Mouse (Mus musculus) embryonic facial prominence, embryonic 12.5 days (tissue): ENCODE measurements around the gene Olfr466. TPM values are rescaled to one million over a fixed set of nuclear protein-coding genes. Genes with fewer than 3 reads are reported as not detected.

Source experiments
- ATAC-seq: fragments of 200-750 bp; cut with Nextera tagmentation; 2 replicates; pipeline ENCODE4 v1.8.0; 2017; ENCODE audit not compliant: insufficient number of reproducible peaks, insufficient read depth, low FRiP score, low TSS enrichment
- H3K27ac ChIP-seq: fragments of 300-500 bp; sonication (generic); 2 replicates; pipeline ENCODE4 v1.5.1; 2016; ENCODE audit warnings: mild to moderate bottlenecking
- H3K27me3 ChIP-seq: fragments of 300-500 bp; sonication (generic); 2 replicates; pipeline ENCODE4 v1.6.1; 2016; ENCODE audit warnings: mild to moderate bottlenecking, moderate library complexity
- H3K36me3 ChIP-seq: fragments of 300-500 bp; sonication (generic); 2 replicates; pipeline ENCODE4 v1.6.1; 2016; ENCODE audit warnings: mild to moderate bottlenecking
- H3K4me1 ChIP-seq: fragments of 300-500 bp; sonication (generic); 2 replicates; pipeline ENCODE4 v1.6.1; 2016
- H3K4me2 ChIP-seq: fragments of 300-500 bp; sonication (generic); replicated peaks from 2 replicates; pipeline ENCODE4 v1.6.1; 2016; ENCODE audit warnings: mild to moderate bottlenecking, moderate library complexity
- H3K4me3 ChIP-seq: fragments of 300-500 bp; sonication (generic); 2 replicates; pipeline ENCODE4 v1.5.1; 2016; ENCODE audit warnings: mild to moderate bottlenecking
- H3K9ac ChIP-seq: fragments of 300-500 bp; sonication (generic); 2 replicates; pipeline ENCODE4 v1.6.1; 2016; ENCODE audit warnings: mild to moderate bottlenecking, moderate library complexity
- H3K9me3 ChIP-seq: fragments of 300-500 bp; sonication (generic); 2 replicates; pipeline ENCODE4 v1.6.1; 2016; ENCODE audit warnings: mild to moderate bottlenecking, moderate library complexity
- WGBS: fragments of 180-500 bp; shearing (Covaris S2); methylation state at CpG from one replicate; pipeline ENCODE4 v1.1.7; 2016; 5-methylcytosine and 5-hydroxymethylcytosine counted together
- polyA plus RNA-seq: library from polyadenylated mRNA; unstranded; fragments of >200 nt; fragmentation: Nextera tagmentation; extraction: Ambion mirVana; gene quantifications from 2 replicates; pipeline ENCODE4 v1.2.1, GENCODE M21; 2016

Gene Olfr466
- polyA plus RNA-seq, result not detected in 2 replicates

- H3K36me3 ChIP-seq, result no peaks in the 10 kb centered on the region
- no peak within 1 kb of the TSS for H3K4me3 ChIP-seq
- H3K27me3 ChIP-seq, result no peaks in the 10 kb centered on the region
- ATAC-seq, result no peak
- H3K27ac ChIP-seq, result no peak within 1 kb of the TSS
- WGBS, result 73% methylated on average over 1 of the region's 1 CpGs
- no peak within 1 kb of the TSS for H3K4me2 ChIP-seq
- no peak within 1 kb of the TSS for H3K9ac ChIP-seq
- H3K9me3 ChIP-seq, result no peaks in the 10 kb centered on the region
- H3K4me1 ChIP-seq, result no peaks in the 10 kb centered on the region
These were observed at the start of gene Olfr466 for GRCm38 (mm10) chr13:65149940-65150339. Gene Olfr466 (plus strand): TSS chr13:65150240.

- WGBS, result 91% methylated on average over 9 of the region's 9 CpGs
- no peaks in the 10 kb centered on the region for H3K4me1 ChIP-seq
- H3K9me3 ChIP-seq, result peaks cover 20% of the 10 kb centered on the region
- no peak for ATAC-seq
- 0 out of 2 replicates have a peak, but pooled peaks cover 10% of the 10 kb centered on the region for H3K36me3 ChIP-seq
- H3K4me2 ChIP-seq, result no peak overlapping the region
- H3K4me3 ChIP-seq, result no peak overlapping the region
- H3K27ac ChIP-seq, result no peak overlapping the region
- H3K27me3 ChIP-seq, result no peaks in the 10 kb centered on the region
- H3K9ac ChIP-seq, result no peak overlapping the region
These were observed 49.4 kb upstream of the Olfr466 start for GRCm38 (mm10) chr13:65100678-65101077.

- Histone ChIP-seq H3K36me3 (0 out of 2 replicates have a peak, but pooled peaks cover 10% of the 10 kb centered on the region), H3K27me3 (no peaks in the 10 kb centered on the region), H3K4me1 (no peaks in the 10 kb centered on the region), H3K4me2 (no peak overlapping the region), H3K27ac (no peak overlapping the region), H3K4me3 (no peak overlapping the region), H3K9me3 (peaks cover 24% of the 10 kb centered on the region), H3K9ac (no peak overlapping the region)
- 90% methylated on average over 3 of the region's 3 CpGs for WGBS
- ATAC-seq, result no peak
These were observed 48.8 kb upstream of the Olfr466 start for GRCm38 (mm10) chr13:65101232-65101631.

GRCm38 (mm10) chr13:65111961-65112360, 38.1 kb upstream of the Olfr466 start:
- no peak for ATAC-seq

GRCm38 (mm10) chr13:65112459-65113110, 37.5 kb upstream of the Olfr466 start, which contains the start of gene Mfsd14b:
Gene Mfsd14b (minus strand): TSS chr13:65112975.
- peak; percentile 99 for ATAC-seq
- WGBS, result under 1% methylated on average over 60 of the region's 60 CpGs
- H3K9me3 ChIP-seq, result no peaks in the 10 kb centered on the region

More at GRCm38 (mm10) chr13:65111961-65112360, 38.1 kb upstream of the Olfr466 start:
- Histone ChIP-seq H3K36me3 (no peaks in the 10 kb centered on the region), H3K9ac (peak overlapping the region; percentile 93), H3K27ac (peak overlapping the region; percentile 93), H3K9me3 (no peaks in the 10 kb centered on the region), H3K4me2 (peak overlapping the region; percentile 74), H3K4me1 (no peaks in the 10 kb centered on the region), H3K4me3 (peak overlapping the region; percentile 93), H3K27me3 (no peaks in the 10 kb centered on the region; the same call in 1 of the 2 replicates)
- 1% methylated on average over 5 of the region's 5 CpGs for WGBS

GRCm38 (mm10) chr13:65113239-65113638, 36.8 kb upstream of the Olfr466 start:
- Histone ChIP-seq H3K9me3 (no peaks in the 10 kb centered on the region), H3K4me1 (no peaks in the 10 kb centered on the region), H3K4me2 (peak overlapping the region; percentile 74), H3K27ac (peak overlapping the region; percentile 93; the same call in 1 of the 2 replicates), H3K4me3 (peak overlapping the region; percentile 93), H3K27me3 (no peaks in the 10 kb centered on the region; the same call in 1 of the 2 replicates), H3K9ac (peak overlapping the region; percentile 93; the same call in 1 of the 2 replicates), H3K36me3 (no peaks in the 10 kb centered on the region)
- ATAC-seq, result no peak
- 67% methylated on average over 3 of the region's 3 CpGs for WGBS

More at GRCm38 (mm10) chr13:65112459-65113110, 37.5 kb upstream of the Olfr466 start, which contains the start of gene Mfsd14b:
- peak within 1 kb of the TSS; percentile 74 for H3K4me2 ChIP-seq
- H3K4me3 ChIP-seq, result peak within 1 kb of the TSS; percentile 93
- H3K27ac ChIP-seq, result peak within 1 kb of the TSS; percentile 93
- H3K27me3 ChIP-seq, result no peaks in the 10 kb centered on the region; the same call in 1 of the 2 replicates
- H3K36me3 ChIP-seq, result no peaks in the 10 kb centered on the region
- H3K9ac ChIP-seq, result peak within 1 kb of the TSS; percentile 93
- H3K4me1 ChIP-seq, result no peaks in the 10 kb centered on the region

DNA sequence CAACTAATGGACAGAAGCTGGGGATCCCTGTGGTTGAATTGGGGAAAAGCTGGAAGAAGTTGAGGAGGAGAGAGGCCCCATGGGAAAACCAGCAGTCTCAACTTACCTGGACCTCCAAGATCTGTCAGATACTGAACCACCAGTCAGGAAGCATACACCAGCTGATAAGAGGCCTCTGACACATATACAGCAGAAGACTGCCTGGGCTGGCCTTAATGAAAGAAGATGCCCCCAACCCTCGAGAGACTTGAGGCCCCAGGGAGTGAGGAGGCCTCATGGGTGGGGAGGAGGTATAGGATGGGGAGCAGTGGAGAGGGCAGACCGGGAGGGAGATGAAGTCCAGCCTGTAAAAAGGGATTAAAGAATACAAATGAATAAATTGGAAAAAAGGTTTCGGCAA, 29.1 kb upstream of the Olfr466 start:
- no peak for ATAC-seq
- H3K27ac ChIP-seq, result no peak overlapping the region
- H3K9ac ChIP-seq, result no peak overlapping the region
- 71% methylated on average over 3 of the region's 3 CpGs for WGBS
- H3K4me2 ChIP-seq, result no peak overlapping the region
- no peaks in the 10 kb centered on the region; the same call in 1 of the 2 replicates for H3K27me3 ChIP-seq
- H3K4me1 ChIP-seq, result no peaks in the 10 kb centered on the region
- no peaks in the 10 kb centered on the region for H3K9me3 ChIP-seq
- no peak overlapping the region for H3K4me3 ChIP-seq
- H3K36me3 ChIP-seq, result no peaks in the 10 kb centered on the region

- ATAC-seq, result no peak
- Histone ChIP-seq H3K36me3 (no peaks in the 10 kb centered on the region), H3K4me3 (no peak overlapping the region), H3K27me3 (no peaks in the 10 kb centered on the region), H3K9me3 (no peaks in the 10 kb centered on the region), H3K4me1 (no peaks in the 10 kb centered on the region), H3K4me2 (no peak overlapping the region), H3K9ac (no peak overlapping the region), H3K27ac (no peak overlapping the region)
- WGBS, result 83% methylated on average over 1 of the region's 1 CpGs
These were observed 27.9 kb upstream of the Olfr466 start for GRCm38 (mm10) chr13:65122111-65122510.

GRCm38 (mm10) chr13:65127063-65127847, 22.8 kb upstream of the Olfr466 start:
- ATAC-seq, result no peak
- 69% methylated on average over 3 of the region's 3 CpGs for WGBS
- Histone ChIP-seq H3K4me2 (no peak overlapping the region), H3K27ac (no peak overlapping the region), H3K27me3 (no peaks in the 10 kb centered on the region), H3K4me1 (no peaks in the 10 kb centered on the region), H3K9me3 (no peaks in the 10 kb centered on the region), H3K36me3 (no peaks in the 10 kb centered on the region), H3K4me3 (no peak overlapping the region), H3K9ac (no peak overlapping the region)

DNA sequence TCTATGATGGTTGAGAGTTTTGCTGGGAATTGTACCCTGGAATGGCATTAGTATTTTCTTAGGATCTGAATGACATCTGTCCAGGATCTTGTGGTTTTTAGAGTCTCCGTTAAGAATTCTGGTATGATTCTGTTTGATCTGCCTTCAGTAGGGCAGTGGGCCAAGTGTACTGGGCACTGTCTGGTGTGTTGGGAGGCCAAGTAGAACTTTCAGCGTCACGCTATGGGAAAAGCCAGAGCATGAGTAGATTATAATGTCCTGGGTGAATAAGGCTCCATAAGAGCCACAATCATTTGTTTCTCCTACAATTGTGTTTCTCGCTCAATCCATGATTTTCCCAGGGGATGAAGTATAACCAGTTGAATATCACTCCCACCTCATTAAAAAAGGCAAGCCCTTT, 12.3 kb upstream of the Olfr466 start, which contains the start of gene Olfr465-ps1:
Olfr465-ps1 (plus strand) TSS at position 301 of the 400 bp plus-strand sequence.
- H3K9ac ChIP-seq, result no peak within 1 kb of the TSS
- no peak within 1 kb of the TSS for H3K27ac ChIP-seq
- no peak within 1 kb of the TSS for H3K4me3 ChIP-seq
- H3K4me1 ChIP-seq, result no peaks in the 10 kb centered on the region
- H3K4me2 ChIP-seq, result no peak within 1 kb of the TSS
- H3K27me3 ChIP-seq, result no peaks in the 10 kb centered on the region
- 0 out of 2 replicates have a peak, but pooled peaks cover 4% of the 10 kb centered on the region for H3K9me3 ChIP-seq
- 88% methylated on average over 4 of the region's 4 CpGs for WGBS
- no peak for ATAC-seq
- H3K36me3 ChIP-seq, result no peaks in the 10 kb centered on the region

GRCm38 (mm10) chr13:65174102-65174501, 24.1 kb downstream of the Olfr466 start:
- WGBS, result 83% methylated on average over 3 of the region's 3 CpGs
- no peak overlapping the region for H3K9ac ChIP-seq
- H3K4me1 ChIP-seq, result no peaks in the 10 kb centered on the region
- H3K27me3 ChIP-seq, result no peaks in the 10 kb centered on the region
- no peak overlapping the region for H3K27ac ChIP-seq
- H3K9me3 ChIP-seq, result 0 out of 2 replicates have a peak, but pooled peaks cover 3% of the 10 kb centered on the region
- no peak overlapping the region for H3K4me2 ChIP-seq
- H3K36me3 ChIP-seq, result no peaks in the 10 kb centered on the region
- no peak overlapping the region for H3K4me3 ChIP-seq
- no peak for ATAC-seq
